Comparison of ENCODE assay signal across 13 mouse cellular contexts in genomic region chr12:110974295-110974694, GRCm38 (mm10). TPM values are rescaled to one million over a fixed set of nuclear protein-coding genes. Genes with fewer than 3 reads are reported as not detected.
DNase-seq lines count a peak whose midpoint lies in the region; ATAC-seq and TF ChIP-seq lines count a peak whose summit lies in the region.
"Had no signal": no experiment of that assay in that cellular context is flagged by ENCODE, and none has a peak within 500 bp of the region (broad histone marks: within the 10 kb centered on the region; RNA-seq: fewer than 3 reads in every experiment).

No protein-coding gene starts in this region.

- 92% methylated on average over 7 of the region's 7 CpGs for WGBS in stomach, embryonic 14.5 days
- 92% methylated on average over 7 of the region's 7 CpGs for WGBS in stomach, postnatal 0 days
- WGBS in liver, embryonic 12.5 days (ENCODE audit: insufficient replicate concordance) = 18% methylated on average over 7 of the region's 7 CpGs

- H3K27ac ChIP-seq in stomach, embryonic 14.5 days (ENCODE audit: low read length) = no peak overlapping the region
- H3K27ac ChIP-seq in stomach, postnatal 0 days (replicated peaks) = no peak overlapping the region
- peak overlapping the region; percentile 98 for H3K27ac ChIP-seq in liver, embryonic 12.5 days
- H3K27ac ChIP-seq: forebrain, embryonic 10.5 days; neural tube, embryonic 13.5 days had no signal

- TF ChIP-seq CTCF in stomach, postnatal 0 days (IDR thresholded peaks at IDR 0.05; ENCODE audit: low read depth) = no peak

- H3K27me3 ChIP-seq in stomach, embryonic 14.5 days (ENCODE audit: control insufficient read depth, insufficient read depth, low read length) = no peaks in the 10 kb centered on the region
- no peaks in the 10 kb centered on the region for H3K27me3 ChIP-seq in stomach, postnatal 0 days (ENCODE audit: control insufficient read depth, insufficient read depth, low read length)
- H3K27me3 ChIP-seq in liver, embryonic 12.5 days (replicated peaks) = no peaks in the 10 kb centered on the region; the same call in 1 of the 2 replicates
- H3K27me3 ChIP-seq: neural tube, embryonic 13.5 days; Patski had no signal

- no peaks in the 10 kb centered on the region for H3K9me3 ChIP-seq in stomach, embryonic 14.5 days (ENCODE audit: control insufficient read depth, low read depth, low read length)
- no peaks in the 10 kb centered on the region for H3K9me3 ChIP-seq in stomach, postnatal 0 days (ENCODE audit: control insufficient read depth, low read length)
- no peaks in the 10 kb centered on the region for H3K9me3 ChIP-seq in liver, embryonic 12.5 days (replicated peaks)
- H3K9me3 ChIP-seq: forebrain, embryonic 10.5 days; neural tube, embryonic 13.5 days had no signal

- no peaks in the 10 kb centered on the region for H3K4me1 ChIP-seq in stomach, embryonic 14.5 days (ENCODE audit: control insufficient read depth, insufficient read depth, low read length)
- 0 out of 2 replicates have a peak, but pooled peaks cover 4% of the 10 kb centered on the region for H3K4me1 ChIP-seq in stomach, postnatal 0 days (replicated peaks; ENCODE audit: control insufficient read depth, insufficient read depth)
- peaks cover 89% of the 10 kb centered on the region for H3K4me1 ChIP-seq in liver, embryonic 12.5 days

- H3K9ac ChIP-seq in stomach, embryonic 14.5 days (replicated peaks; ENCODE audit: low read depth, low read length) = no peak overlapping the region
- no peak overlapping the region for H3K9ac ChIP-seq in stomach, postnatal 0 days (ENCODE audit: low read length)
- peak overlapping the region; percentile 60 for H3K9ac ChIP-seq in liver, embryonic 12.5 days
- H3K9ac ChIP-seq: neural tube, embryonic 13.5 days had no signal

- DNase-seq in stomach, postnatal 0 days (ENCODE audit: low spot score) = no peak
- DNase-seq in heart, adult 9 months (ENCODE audit: low spot score in 2 of 2) = peak; percentile 71
- DNase-seq in yolk sac, embryonic 10.5 days (ENCODE audit: low spot score) = peak; percentile 39
- no peak for DNase-seq in left cerebral cortex, adult 18-20 months (ENCODE audit: low spot score in 2 of 2)
- no peak for DNase-seq in thymus, postnatal 4 days
- DNase-seq in embryo, embryonic 9.5 days (ENCODE audit: extremely low spot score) = no peak
- DNase-seq: layer of hippocampus, adult 9-11 months; lung, postnatal 4 days had no signal

- no peak overlapping the region for H3K4me2 ChIP-seq in stomach, embryonic 14.5 days (replicated peaks; ENCODE audit: low read depth, low read length)
- no peak overlapping the region for H3K4me2 ChIP-seq in stomach, postnatal 0 days (replicated peaks; ENCODE audit: low read depth)
- H3K4me2 ChIP-seq in liver, embryonic 12.5 days = peak overlapping the region; percentile 84
- H3K4me2 ChIP-seq: neural tube, embryonic 13.5 days had no signal

- no peak overlapping the region for H3K4me3 ChIP-seq in stomach, embryonic 14.5 days (ENCODE audit: low read depth, low read length)
- H3K4me3 ChIP-seq in stomach, postnatal 0 days (ENCODE audit: low read depth, low read length) = no peak overlapping the region
- H3K4me3 ChIP-seq in liver, embryonic 12.5 days = peak overlapping the region; percentile 93
- H3K4me3 ChIP-seq: forebrain, embryonic 10.5 days; neural tube, embryonic 13.5 days had no signal

- no peak for TF ChIP-seq EP300 in stomach, postnatal 0 days (optimal IDR thresholded peaks at IDR 0.05)

- ATAC-seq in stomach, embryonic 14.5 days (ENCODE audit: insufficient number of reproducible peaks, insufficient read depth, low FRiP score, low read depth) = peak; percentile 30; the same call in 1 of the 2 replicates
- ATAC-seq in stomach, postnatal 0 days (ENCODE audit: low FRiP score, low TSS enrichment) = no peak
- ATAC-seq in liver, embryonic 12.5 days = peak; percentile 85
- ATAC-seq: Patski had no signal

- peaks cover 25% of the 10 kb centered on the region for H3K36me3 ChIP-seq in stomach, embryonic 14.5 days (ENCODE audit: control insufficient read depth, insufficient read depth, low read length)
- peaks cover 5% of the 10 kb centered on the region for H3K36me3 ChIP-seq in stomach, postnatal 0 days (ENCODE audit: control insufficient read depth, insufficient read depth, low read length)
- H3K36me3 ChIP-seq in liver, embryonic 12.5 days = peaks cover 75% of the 10 kb centered on the region

RNA-seq across cellular contexts. Expression of gene Ankrd9, which starts 4.5 kb away (rescaled TPM):
- polyA plus RNA-seq in stomach, embryonic 14.5 days (2014; fragmentation: Nextera tagmentation; extraction: Ambion mirVana) = 10.3 and 10.4 TPM in 2 replicates
- 25.1 and 25.9 TPM in 2 replicates for polyA plus RNA-seq in stomach, postnatal 0 days (2015; fragmentation: Nextera tagmentation; extraction: Ambion mirVana)
- 62.2 TPM in 2 replicates for polyA plus RNA-seq in liver, embryonic 12.5 days (2016; fragmentation: Nextera tagmentation; extraction: Ambion mirVana)
- total RNA-seq in left cerebral cortex, adult 18-20 months (2021) = 10 to 100 TPM; 19.6 to 21.1 TPM

Comparison
In these comparisons a context has a peak if more than half of its experiments do, and no peak if none do; other contexts are left out.
1. DNase-seq: peak in heart, adult 9 months (2 of 2) and yolk sac, embryonic 10.5 days (single experiment); none in stomach, postnatal 0 days (single experiment), left cerebral cortex, adult 18-20 months (0 of 2), thymus, postnatal 4 days (single experiment) and embryo, embryonic 9.5 days (single experiment).